22 mouse cellular contexts compared by ENCODE assay signal in genomic region chr4:83375650-83376049, GRCm38 (mm10). TPM values are rescaled to one million over a fixed set of nuclear protein-coding genes. Genes with fewer than 3 reads are reported as not detected.
A peak's percentile ranks its signal among the peaks of the same experiment; 100 is the strongest.
DNase-seq lines count a peak whose midpoint lies in the region; ATAC-seq and TF ChIP-seq lines count a peak whose summit lies in the region.
"Had no signal": no experiment of that assay in that cellular context is flagged by ENCODE, and none has a peak within 500 bp of the region (broad histone marks: within the 10 kb centered on the region; RNA-seq: fewer than 3 reads in every experiment).

No protein-coding gene starts in this region.

- intact Hi-C loops in heart, postnatal 10 days (cut with DNase I): no loop called here

- peak; percentile 44 for DNase-seq in heart, adult 11 months
- no peak for DNase-seq in heart, postnatal 10 days
- DNase-seq in 416B (ENCODE audit: low read depth): peak; percentile 31
- DNase-seq in Muller cell, postnatal 12 days (ENCODE audit: inconsistent ontology term): peak; percentile 49
- DNase-seq in left cerebral cortex, adult 8-10 months (ENCODE audit: low spot score in 2 of 2): no peak
- DNase-seq: adrenal gland, postnatal 10 days; cerebellum, adult 18-20 months; cerebellum, adult 9-11 months; cerebellum, postnatal 36 days; gastrocnemius, postnatal 10 days; heart, adult 2 months; kidney, adult 8-10 months had no signal

- no peak overlapping the region for H3ac ChIP-seq in myocyte (ENCODE audit: control insufficient read depth, insufficient read length)

- no peaks in the 10 kb centered on the region for H3K9me3 ChIP-seq in hindbrain, embryonic 16.5 days (ENCODE audit: control insufficient read depth, low read length)
- H3K9me3 ChIP-seq: embryonic facial prominence, embryonic 13.5 days; forebrain, embryonic 13.5 days; heart, embryonic 15.5 days; hindbrain, embryonic 10.5 days had no signal

- no peak overlapping the region for H3K9ac ChIP-seq in hindbrain, embryonic 16.5 days (ENCODE audit: low read depth, low read length)
- H3K9ac ChIP-seq: embryonic facial prominence, embryonic 13.5 days; forebrain, embryonic 13.5 days; heart, embryonic 15.5 days; hindbrain, embryonic 14.5 days had no signal

- H3K4me3 ChIP-seq in myocyte: no peak overlapping the region
- H3K4me3 ChIP-seq in hindbrain, embryonic 16.5 days (ENCODE audit: low read length): no peak overlapping the region
- H3K4me3 ChIP-seq: embryonic facial prominence, embryonic 13.5 days; forebrain, embryonic 13.5 days; heart, adult 2 months; heart, embryonic 15.5 days; hindbrain, embryonic 10.5 days had no signal

- peak overlapping the region; percentile 20 for H3K4me2 ChIP-seq in myocyte (ENCODE audit: low read depth)
- H3K4me2 ChIP-seq in hindbrain, embryonic 16.5 days (ENCODE audit: low read length): no peak overlapping the region
- H3K4me2 ChIP-seq: embryonic facial prominence, embryonic 13.5 days; forebrain, embryonic 13.5 days; heart, embryonic 11.5 days; heart, embryonic 15.5 days; hindbrain, embryonic 14.5 days had no signal

- H3K27ac ChIP-seq in hindbrain, embryonic 16.5 days (ENCODE audit: low read depth, low read length): no peak overlapping the region
- H3K27ac ChIP-seq: embryonic facial prominence, embryonic 13.5 days; forebrain, embryonic 13.5 days; heart, adult 2 months; heart, embryonic 15.5 days; hindbrain, embryonic 10.5 days; hindbrain, embryonic 14.5 days had no signal

- no peaks in the 10 kb centered on the region for H3K4me1 ChIP-seq in hindbrain, embryonic 16.5 days (ENCODE audit: control insufficient read depth, insufficient read depth, low read depth, low read length)
- H3K4me1 ChIP-seq: forebrain, embryonic 13.5 days; heart, embryonic 15.5 days; hindbrain, embryonic 10.5 days had no signal

- H3K27me3 ChIP-seq in myocyte (ENCODE audit: control insufficient read depth, insufficient read depth, insufficient read length): no peaks in the 10 kb centered on the region
- no peaks in the 10 kb centered on the region for H3K27me3 ChIP-seq in hindbrain, embryonic 16.5 days (replicated peaks; ENCODE audit: control insufficient read depth, insufficient read depth, low read length)
- H3K27me3 ChIP-seq: embryonic facial prominence, embryonic 13.5 days; forebrain, embryonic 13.5 days; heart, embryonic 15.5 days had no signal

- H3K79me2 ChIP-seq in myocyte (ENCODE audit: control insufficient read depth, insufficient read depth): no peaks in the 10 kb centered on the region

- ATAC-seq in hindbrain, embryonic 16.5 days: no peak
- ATAC-seq: forebrain, embryonic 13.5 days; inflammation-experienced regulatory T-cells, adult 6 months; intestine, postnatal 0 days had no signal

- H3K36me3 ChIP-seq in myocyte (ENCODE audit: control insufficient read depth, insufficient read depth): no peaks in the 10 kb centered on the region
- no peaks in the 10 kb centered on the region for H3K36me3 ChIP-seq in hindbrain, embryonic 16.5 days (ENCODE audit: control insufficient read depth, insufficient read depth, low read length)
- H3K36me3 ChIP-seq: embryonic facial prominence, embryonic 13.5 days; heart, embryonic 15.5 days; hindbrain, embryonic 10.5 days had no signal

- TF ChIP-seq POLR2A in myocyte (IDR thresholded peaks at IDR 0.05; ENCODE audit: insufficient read length, low read depth): no peak

- 85% methylated on average over 6 of the region's 6 CpGs for WGBS in hindbrain, embryonic 16.5 days

TF ChIP-seq in myocyte, 11 proteins besides CTCF, POLR2A, EP300 and RAD21:
- no peak for TF ChIP-seq POLR2AphosphoS2 (IDR thresholded peaks at IDR 0.05; ENCODE audit: insufficient read length, low read depth)
- TF ChIP-seq USF1 (IDR thresholded peaks at IDR 0.05; ENCODE audit: low read depth): no peak
- TF ChIP-seq MYOD1 (IDR thresholded peaks at IDR 0.05; ENCODE audit: control insufficient read depth in 1 of 3, insufficient read length in 2 of 3, low read depth in 2 of 3): peak in 1 of 3 experiments; percentile 70

RNA-seq across cellular contexts. Expression of gene Snapc3, which starts 41.9 kb away (rescaled TPM):
- total RNA-seq in heart, postnatal 10 days (2021): 10 to 100 TPM; 24.0 to 25.6 TPM
- polyA plus RNA-seq in myocyte (2012; fragmentation: generic; extraction: Trizol): 18.4 TPM
- 10 to 100 TPM; 33.7 to 38.5 (median 35.4) TPM for total RNA-seq in left cerebral cortex, adult 8-10 months (2022)
- 54.1 and 57.5 TPM in 2 replicates for polyA plus RNA-seq in hindbrain, embryonic 16.5 days (2015; fragmentation: Nextera tagmentation; extraction: Ambion mirVana)

RNA-seq across cellular contexts. Expression of gene Ttc39b, which starts 51.6 kb away (rescaled TPM):
- 10 to 100 TPM; 13.9 to 14.5 TPM for total RNA-seq in heart, postnatal 10 days (2021)
- 19.3 TPM for polyA plus RNA-seq in myocyte (2012; fragmentation: generic; extraction: Trizol)
- 10 to 100 TPM; 52.4 to 61.8 (median 54.5) TPM for total RNA-seq in left cerebral cortex, adult 8-10 months (2022)
- polyA plus RNA-seq in hindbrain, embryonic 16.5 days (2015; fragmentation: Nextera tagmentation; extraction: Ambion mirVana): 6.2 and 6.4 TPM in 2 replicates

Comparison
In these comparisons a context has a peak if more than half of its experiments do, and no peak if none do; other contexts are left out.
1. DNase-seq: peak in heart, adult 11 months (single experiment), 416B (single experiment) and Muller cell, postnatal 12 days (single experiment); none in heart, postnatal 10 days (0 of 2) and left cerebral cortex, adult 8-10 months (0 of 2).